Mouse (Mus musculus): Measurements from ENCODE around the gene Krtap4-7. TPM values are rescaled to one million over a fixed set of nuclear protein-coding genes. Genes with fewer than 3 reads are reported as not detected.
"Not testable (repeated sequence)": the region's sequence is repeated elsewhere in the genome, so short reads cannot be mapped to it uniquely, and the experiment has no call there.

Gene Krtap4-7
- polyA plus RNA-seq (2015; fragmentation: Nextera tagmentation; extraction: Ambion mirVana) = not detected in 2 replicates

- WGBS = 83% methylated on average over 9 of the region's 9 CpGs
- not testable (repeated sequence) for H3K4me3 ChIP-seq; H3K4me2 ChIP-seq; H3K36me3 ChIP-seq; H3K27me3 ChIP-seq; H3K9me3 ChIP-seq; ATAC-seq (ENCODE audit: insufficient number of reproducible peaks, insufficient read depth, low FRiP score, low TSS enrichment, low read depth); H3K9ac ChIP-seq; H3K4me1 ChIP-seq; H3K27ac ChIP-seq
These were observed at the start of gene Krtap4-7 for GRCm38 (mm10) chr11:99643635-99644139. Gene Krtap4-7, minus strand, starts transcription at chr11:99644089.

DNA sequence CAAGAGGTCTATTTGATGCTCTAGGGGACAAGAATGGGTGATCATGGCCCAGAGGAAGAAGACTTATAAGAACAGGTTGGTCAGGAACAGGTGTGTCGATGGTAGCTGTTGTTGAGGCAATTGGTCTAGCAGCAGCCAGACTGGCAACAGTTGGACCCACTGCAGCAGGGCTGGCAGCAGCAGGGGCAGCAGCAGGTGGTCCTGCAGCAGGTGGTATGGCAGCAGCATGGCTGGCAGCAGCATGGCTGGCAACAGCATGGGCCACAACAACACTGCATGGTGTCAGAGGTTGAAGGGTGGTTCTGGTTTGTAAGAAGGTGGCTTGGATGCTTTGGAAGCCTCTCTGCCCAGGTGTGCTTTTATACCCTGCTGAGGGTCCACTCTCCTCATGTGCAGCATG lies 46.6 kb upstream of the Krtap4-7 start, which contains the start of gene Gm14190:
TSS of gene Gm14190 (minus strand) at position 278 of the 400 bp plus-strand sequence.
- Histone ChIP-seq H3K4me2 (no peak within 1 kb of the TSS), H3K27me3 (no peaks in the 10 kb centered on the region), H3K4me1 (no peaks in the 10 kb centered on the region), H3K4me3 (no peak within 1 kb of the TSS), H3K27ac (no peak within 1 kb of the TSS), H3K9ac (no peak within 1 kb of the TSS), H3K36me3 (no peaks in the 10 kb centered on the region), H3K9me3 (no peaks in the 10 kb centered on the region)
- 81% methylated on average over 1 of the region's 1 CpGs for WGBS
- no peak for ATAC-seq (ENCODE audit: insufficient number of reproducible peaks, insufficient read depth, low FRiP score, low TSS enrichment, low read depth)

GRCm38 (mm10) chr11:99685235-99685634 lies 41.3 kb upstream of the Krtap4-7 start:
- not testable (repeated sequence) for H3K9me3 ChIP-seq; H3K4me3 ChIP-seq; H3K36me3 ChIP-seq; ATAC-seq (ENCODE audit: insufficient number of reproducible peaks, insufficient read depth, low FRiP score, low TSS enrichment, low read depth); H3K9ac ChIP-seq; H3K27ac ChIP-seq; H3K4me1 ChIP-seq; H3K27me3 ChIP-seq; H3K4me2 ChIP-seq
- 64% methylated on average over 1 of the region's 1 CpGs for WGBS

DNA sequence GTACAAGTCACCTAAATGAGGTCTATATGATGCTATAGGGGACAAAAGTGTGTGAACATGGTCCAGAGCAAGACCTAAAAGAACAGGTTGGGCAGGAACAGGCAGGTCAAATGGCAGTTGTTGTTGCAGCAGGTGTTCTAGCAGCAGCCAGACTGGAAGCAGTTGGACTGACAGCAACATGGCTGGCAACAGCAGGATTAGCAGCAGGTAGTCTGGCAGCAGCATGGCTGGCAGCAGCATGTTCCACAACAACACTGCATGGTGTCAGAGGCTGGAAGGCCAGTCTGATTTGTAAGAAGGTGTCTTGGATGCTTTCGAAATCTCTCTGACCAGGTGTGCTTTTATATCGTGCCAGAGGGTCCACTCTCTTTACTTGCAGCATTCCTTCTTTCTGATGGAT lies 39.6 kb upstream of the Krtap4-7 start:
- ATAC-seq (ENCODE audit: insufficient number of reproducible peaks, insufficient read depth, low FRiP score, low TSS enrichment, low read depth) = no peak
- H3K4me3 ChIP-seq = no peak overlapping the region
- no peaks in the 10 kb centered on the region for H3K27me3 ChIP-seq
- H3K4me1 ChIP-seq = no peaks in the 10 kb centered on the region
- H3K4me2 ChIP-seq = no peak overlapping the region
- H3K27ac ChIP-seq = no peak overlapping the region
- WGBS = 85% methylated on average over 2 of the region's 2 CpGs
- no peaks in the 10 kb centered on the region for H3K36me3 ChIP-seq
- H3K9ac ChIP-seq = no peak overlapping the region
- H3K9me3 ChIP-seq = no peaks in the 10 kb centered on the region

DNA sequence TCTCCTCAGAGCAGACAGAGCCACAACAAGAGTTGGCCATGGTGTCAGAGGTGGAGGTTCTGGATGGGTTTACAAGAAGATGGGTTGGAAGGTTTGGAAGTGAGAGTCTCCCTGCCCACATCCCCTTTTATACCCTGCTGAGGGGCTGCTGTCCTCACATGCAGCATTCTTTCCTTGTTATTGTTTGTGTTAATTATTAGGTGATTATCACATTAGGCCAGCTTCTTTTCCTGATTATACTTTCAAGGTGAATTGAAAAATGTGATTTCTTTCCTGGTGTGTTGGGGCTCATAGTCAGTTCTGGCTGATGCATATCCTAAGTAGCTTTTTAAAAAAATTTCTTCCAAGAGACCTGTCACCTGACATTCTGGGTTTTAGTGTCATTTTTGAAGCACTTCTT lies 22.0 kb upstream of the Krtap4-7 start, which contains the start of gene Krtap4-6:
TSS of gene Krtap4-6 (minus strand) at position 101 of the 400 bp plus-strand sequence.
- no peak within 1 kb of the TSS for H3K4me2 ChIP-seq
- H3K9ac ChIP-seq = no peak within 1 kb of the TSS
- ATAC-seq (ENCODE audit: insufficient number of reproducible peaks, insufficient read depth, low FRiP score, low TSS enrichment, low read depth) = no peak
- H3K27me3 ChIP-seq = no peaks in the 10 kb centered on the region
- H3K9me3 ChIP-seq = no peaks in the 10 kb centered on the region
- no peaks in the 10 kb centered on the region for H3K36me3 ChIP-seq
- H3K4me1 ChIP-seq = no peaks in the 10 kb centered on the region
- H3K4me3 ChIP-seq = no peak within 1 kb of the TSS
- no peak within 1 kb of the TSS for H3K27ac ChIP-seq

- Histone ChIP-seq H3K4me1 (no peaks in the 10 kb centered on the region), H3K9me3 (no peaks in the 10 kb centered on the region), H3K27ac (no peak overlapping the region), H3K9ac (no peak overlapping the region), H3K36me3 (no peaks in the 10 kb centered on the region), H3K4me3 (no peak overlapping the region), H3K4me2 (no peak overlapping the region), H3K27me3 (no peaks in the 10 kb centered on the region)
- no peak for ATAC-seq (ENCODE audit: insufficient number of reproducible peaks, insufficient read depth, low FRiP score, low TSS enrichment, low read depth)
- 85% methylated on average over 10 of the region's 10 CpGs for WGBS
These were observed 18.9 kb upstream of the Krtap4-7 start for GRCm38 (mm10) chr11:99662802-99663201.

DNA sequence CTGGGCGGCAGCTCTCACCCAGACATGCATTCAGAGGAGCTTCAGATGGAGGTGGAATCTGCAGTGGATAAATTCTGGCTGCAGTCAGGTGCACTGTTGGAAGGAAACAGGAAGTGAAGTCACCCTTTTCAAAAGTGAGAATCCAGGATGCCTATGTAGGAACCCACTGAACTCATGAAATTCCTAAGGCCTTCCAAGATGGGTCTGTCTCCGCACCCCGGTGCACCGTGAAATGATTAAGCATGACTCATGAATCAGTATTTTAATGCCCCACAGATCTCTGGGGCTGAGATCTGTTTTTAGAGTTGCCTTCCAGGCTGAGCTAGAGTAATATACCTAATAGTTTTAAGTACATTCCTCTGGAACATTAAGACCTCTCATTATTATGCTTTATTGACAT lies 15.4 kb upstream of the Krtap4-7 start:
- no peak overlapping the region for H3K4me3 ChIP-seq
- no peak overlapping the region for H3K27ac ChIP-seq
- no peaks in the 10 kb centered on the region for H3K9me3 ChIP-seq
- H3K27me3 ChIP-seq = no peaks in the 10 kb centered on the region
- 59% methylated on average over 4 of the region's 4 CpGs for WGBS
- no peak overlapping the region for H3K9ac ChIP-seq
- H3K4me1 ChIP-seq = no peaks in the 10 kb centered on the region
- no peak overlapping the region for H3K4me2 ChIP-seq
- no peak for ATAC-seq (ENCODE audit: insufficient number of reproducible peaks, insufficient read depth, low FRiP score, low TSS enrichment, low read depth)
- no peaks in the 10 kb centered on the region for H3K36me3 ChIP-seq

DNA sequence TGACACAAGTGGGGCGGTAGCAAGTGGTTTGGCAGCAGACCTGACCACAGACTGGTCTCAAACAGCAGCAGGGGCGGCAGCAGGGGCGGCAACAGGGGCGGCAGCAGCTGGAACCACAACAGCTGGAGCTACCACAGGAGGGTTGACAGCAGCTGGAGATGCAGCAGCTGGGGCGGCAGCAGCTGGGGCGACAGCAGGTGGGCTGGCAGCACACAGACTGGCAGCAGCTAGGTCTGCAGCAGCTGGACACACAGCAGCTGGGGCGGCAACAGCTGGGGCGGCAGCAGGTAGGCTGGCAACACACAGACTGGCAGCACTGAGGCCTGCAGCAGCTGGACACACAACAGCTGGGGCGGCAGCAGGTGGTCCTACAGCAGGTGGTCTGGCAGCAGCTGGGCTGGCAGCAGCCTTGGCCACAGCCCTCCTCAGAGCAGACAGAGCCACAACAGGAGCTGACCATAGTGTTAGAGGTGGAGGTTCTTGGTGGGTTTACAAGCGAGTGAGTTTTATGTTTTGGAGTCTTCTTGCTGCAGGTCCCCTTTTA lies 14.7 kb upstream of the Krtap4-7 start, which contains the start of gene Gm11563:
TSS of gene Gm11563 (minus strand) at position 494 of the 544 bp plus-strand sequence.
- not testable (repeated sequence) for H3K4me1 ChIP-seq; H3K36me3 ChIP-seq; H3K27ac ChIP-seq; ATAC-seq (ENCODE audit: insufficient number of reproducible peaks, insufficient read depth, low FRiP score, low TSS enrichment, low read depth); H3K4me3 ChIP-seq; H3K9ac ChIP-seq; H3K4me2 ChIP-seq; H3K27me3 ChIP-seq; H3K9me3 ChIP-seq
- 59% methylated on average over 10 of the region's 10 CpGs for WGBS

- Histone ChIP-seq H3K27ac (no peak overlapping the region), H3K4me2 (no peak overlapping the region), H3K4me3 (no peak overlapping the region), H3K9ac (no peak overlapping the region), H3K4me1 (no peaks in the 10 kb centered on the region), H3K36me3 (no peaks in the 10 kb centered on the region), H3K9me3 (no peaks in the 10 kb centered on the region), H3K27me3 (no peaks in the 10 kb centered on the region)
- ATAC-seq (ENCODE audit: insufficient number of reproducible peaks, insufficient read depth, low FRiP score, low TSS enrichment, low read depth) = no peak
- WGBS = 45% methylated on average over 5 of the region's 5 CpGs
These were observed 13.2 kb upstream of the Krtap4-7 start for GRCm38 (mm10) chr11:99657051-99657450.

- Histone ChIP-seq H3K4me2 (no peak within 1 kb of the TSS), H3K36me3 (no peaks in the 10 kb centered on the region), H3K9ac (no peak within 1 kb of the TSS), H3K4me1 (0 out of 2 replicates have a peak, but pooled peaks cover 3% of the 10 kb centered on the region), H3K27ac (no peak within 1 kb of the TSS), H3K27me3 (no peaks in the 10 kb centered on the region), H3K9me3 (no peaks in the 10 kb centered on the region), H3K4me3 (no peak within 1 kb of the TSS)
- WGBS = 78% methylated on average over 2 of the region's 2 CpGs
- no peak for ATAC-seq (ENCODE audit: insufficient number of reproducible peaks, insufficient read depth, low FRiP score, low TSS enrichment, low read depth)
These were observed 6.2 kb upstream of the Krtap4-7 start, which contains the start of gene Gm11555 for GRCm38 (mm10) chr11:99650136-99650535. Gene Gm11555, minus strand, starts transcription at chr11:99650236.

GRCm38 (mm10) chr11:99646444-99646843 lies 2.6 kb upstream of the Krtap4-7 start:
- 71% methylated on average over 15 of the region's 15 CpGs for WGBS
- H3K9me3 ChIP-seq = no peaks in the 10 kb centered on the region
- H3K27me3 ChIP-seq = no peaks in the 10 kb centered on the region
- H3K4me2 ChIP-seq = no peak overlapping the region
- no peak overlapping the region for H3K9ac ChIP-seq
- no peak overlapping the region for H3K27ac ChIP-seq
- 0 out of 2 replicates have a peak, but pooled peaks cover 3% of the 10 kb centered on the region for H3K4me1 ChIP-seq
- H3K4me3 ChIP-seq = no peak overlapping the region
- H3K36me3 ChIP-seq = no peaks in the 10 kb centered on the region
- ATAC-seq (ENCODE audit: insufficient number of reproducible peaks, insufficient read depth, low FRiP score, low TSS enrichment, low read depth) = no peak

DNA sequence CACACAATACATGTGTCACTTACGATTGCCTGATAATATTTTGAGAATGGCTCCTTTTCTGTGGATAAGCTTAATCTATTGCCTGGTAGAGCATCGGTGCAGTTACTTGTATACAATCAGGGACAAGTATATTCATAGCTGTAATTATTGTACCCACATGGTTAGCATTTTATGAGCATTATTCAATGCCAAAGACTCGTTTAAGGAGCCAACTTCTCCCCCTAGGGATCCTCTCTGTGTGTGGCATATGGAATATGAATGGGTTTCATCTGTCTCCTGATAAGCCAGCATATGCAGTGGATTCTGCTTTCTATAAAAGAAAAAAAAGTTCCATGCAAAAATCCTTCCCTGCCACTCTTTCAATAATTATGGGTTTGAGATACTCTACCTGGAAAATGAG lies 462 bp upstream of the Krtap4-7 start:
- H3K9ac ChIP-seq = no peak overlapping the region
- no peaks in the 10 kb centered on the region for H3K9me3 ChIP-seq
- peaks cover 7% of the 10 kb centered on the region; the same call in 1 of the 2 replicates for H3K4me1 ChIP-seq
- H3K4me2 ChIP-seq = no peak overlapping the region
- no peaks in the 10 kb centered on the region for H3K27me3 ChIP-seq
- H3K4me3 ChIP-seq = no peak overlapping the region
- ATAC-seq (ENCODE audit: insufficient number of reproducible peaks, insufficient read depth, low FRiP score, low TSS enrichment, low read depth) = no peak
- no peak overlapping the region for H3K27ac ChIP-seq
- 53% methylated on average over 3 of the region's 3 CpGs for WGBS
- no peaks in the 10 kb centered on the region for H3K36me3 ChIP-seq

Measured in embryonic facial prominence, embryonic 13.5 days (tissue).